Mouse (Mus musculus) CD4-positive, CD25-positive, alpha-beta regulatory T cell, adult 4 months (primary cell): ENCODE measurements around the gene Rpl36-ps4. TPM values are rescaled to one million over a fixed set of nuclear protein-coding genes. Genes with fewer than 3 reads are reported as not detected.
"Not testable (repeated sequence)": the region's sequence is repeated elsewhere in the genome, so short reads cannot be mapped to it uniquely, and the experiment has no call there.

ENCODE experiments used
- ATAC-seq: one replicate; pipeline ENCODE4 v1.8.0; 2017
- polyA plus RNA-seq, 2 experiments: library from polyadenylated mRNA; unstranded; fragments of 100-300 nt; shearing (Covaris generic); gene quantifications; one replicate each; pipeline ENCODE4 v1.2.1; 2017

Rpl36-ps4 gene
- polyA plus RNA-seq, 2 experiments from 2014 or later: not detected

DNA sequence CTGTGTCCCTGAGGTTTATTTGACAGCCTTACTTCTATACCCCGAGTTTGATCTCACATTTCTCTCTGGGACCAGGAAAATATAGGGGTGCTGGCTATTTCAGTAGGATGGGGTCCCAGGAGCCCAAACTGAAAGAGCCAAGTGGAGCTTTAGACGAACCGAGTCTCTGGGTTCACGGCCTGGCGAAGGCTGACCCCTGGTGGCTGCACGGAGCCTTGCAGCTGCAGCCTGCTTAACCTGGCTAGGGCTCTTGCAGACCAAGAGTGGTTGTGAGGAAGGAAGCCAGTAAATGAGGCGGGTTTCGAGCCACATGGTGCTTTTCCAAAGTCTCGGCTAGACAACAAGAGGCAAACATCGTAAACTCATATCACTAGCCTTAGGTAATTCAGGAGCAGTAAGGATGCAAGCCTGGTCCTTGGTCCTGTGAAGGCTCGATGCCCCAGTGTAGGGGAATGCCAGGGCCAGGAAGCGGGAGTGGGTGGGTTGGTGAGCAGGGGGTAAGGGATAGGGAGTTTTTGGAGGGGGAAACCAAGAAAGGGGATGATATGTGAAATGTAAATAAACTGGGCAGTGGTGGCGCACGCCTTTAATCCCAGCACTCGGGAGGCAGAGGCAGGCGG lies 28.3 kb downstream of the Rpl36-ps4 start:
- peak; percentile 97 for ATAC-seq

DNA sequence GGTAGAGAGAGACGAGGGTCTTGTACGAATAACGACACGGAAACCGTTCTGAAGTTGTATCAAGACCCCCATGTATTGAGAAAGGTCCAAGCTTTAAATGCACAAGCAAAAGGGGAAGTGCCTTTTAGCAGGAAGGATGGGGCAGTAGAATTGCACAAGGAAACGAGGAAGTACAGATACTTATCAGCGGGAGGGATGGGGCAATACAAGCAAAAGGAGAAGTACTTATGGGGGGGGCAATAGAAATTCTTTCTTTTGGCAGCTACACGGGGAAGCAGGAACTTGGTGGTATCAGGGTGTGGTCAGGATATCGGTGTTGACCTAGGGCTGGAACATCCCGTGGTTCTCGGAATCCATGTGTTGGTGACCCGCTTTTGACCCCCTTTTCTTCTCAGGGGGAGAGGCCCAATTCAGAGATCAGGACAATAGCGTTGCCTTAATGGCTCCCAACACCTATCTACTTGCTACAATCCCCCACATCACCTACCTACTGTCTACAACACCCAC lies 33.9 kb downstream of the Rpl36-ps4 start:
- not testable (repeated sequence) for ATAC-seq

- ATAC-seq: no peak
These were observed 36.5 kb downstream of the Rpl36-ps4 start for GRCm38 (mm10) chr17:87957096-87957840.

DNA sequence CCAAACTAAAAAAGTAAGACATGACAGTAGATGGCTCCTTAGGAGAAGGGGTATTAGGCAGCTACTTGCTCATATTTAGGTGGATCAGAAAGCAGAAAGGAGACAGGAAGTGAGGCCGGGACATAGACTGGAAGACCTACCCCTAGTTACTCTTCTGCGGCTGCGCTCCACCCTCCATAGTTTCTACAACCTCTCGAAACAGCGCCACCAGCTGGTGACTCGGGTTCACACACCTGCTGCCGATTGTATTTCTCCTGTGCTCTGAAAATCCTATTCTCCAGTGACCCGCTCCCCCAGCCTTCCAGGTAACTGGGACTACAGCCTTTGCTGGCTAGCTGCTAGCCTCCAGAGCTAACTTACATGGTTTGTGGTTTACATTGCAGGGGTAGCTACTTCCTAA lies 37.5 kb downstream of the Rpl36-ps4 start:
- no peak for ATAC-seq

DNA sequence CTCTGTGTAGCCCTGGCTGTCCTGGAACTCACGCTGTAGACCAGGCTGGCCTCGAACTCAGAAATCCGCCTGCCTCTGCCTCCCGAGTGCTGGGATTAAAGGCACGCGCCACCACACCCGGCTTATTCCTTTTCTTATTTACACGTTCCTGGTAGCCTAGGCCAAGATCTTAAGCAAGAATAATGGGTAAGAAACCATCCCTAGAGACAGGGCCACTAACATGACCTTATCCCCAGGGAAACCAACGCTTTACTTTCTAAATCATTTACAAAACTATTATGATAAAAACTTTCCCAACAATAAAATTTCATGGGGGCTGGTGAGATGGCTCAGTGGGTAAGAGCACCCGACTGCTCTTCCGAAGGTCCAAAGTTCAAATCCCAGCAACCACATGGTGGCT lies 38.6 kb downstream of the Rpl36-ps4 start:
- ATAC-seq: not testable (repeated sequence)

DNA sequence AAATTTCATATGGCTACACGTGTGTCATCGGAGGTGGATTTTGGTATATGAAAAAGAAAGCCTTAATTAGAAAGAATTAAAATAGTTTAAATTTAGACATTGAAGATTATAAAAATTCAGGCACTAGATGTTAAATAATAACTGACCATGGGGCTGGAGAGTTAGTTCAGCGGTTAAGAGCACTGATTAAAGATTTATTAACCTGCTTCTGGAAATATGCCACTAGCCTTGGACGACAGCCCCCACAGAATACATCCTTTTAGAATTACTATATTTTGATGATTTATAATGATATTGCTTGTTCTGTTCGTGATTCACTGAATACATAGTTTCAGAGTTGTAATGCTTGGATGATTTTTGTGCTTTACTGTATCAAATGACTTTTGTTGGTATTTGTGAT lies 39.2 kb downstream of the Rpl36-ps4 start:
- ATAC-seq: not testable (repeated sequence)

DNA sequence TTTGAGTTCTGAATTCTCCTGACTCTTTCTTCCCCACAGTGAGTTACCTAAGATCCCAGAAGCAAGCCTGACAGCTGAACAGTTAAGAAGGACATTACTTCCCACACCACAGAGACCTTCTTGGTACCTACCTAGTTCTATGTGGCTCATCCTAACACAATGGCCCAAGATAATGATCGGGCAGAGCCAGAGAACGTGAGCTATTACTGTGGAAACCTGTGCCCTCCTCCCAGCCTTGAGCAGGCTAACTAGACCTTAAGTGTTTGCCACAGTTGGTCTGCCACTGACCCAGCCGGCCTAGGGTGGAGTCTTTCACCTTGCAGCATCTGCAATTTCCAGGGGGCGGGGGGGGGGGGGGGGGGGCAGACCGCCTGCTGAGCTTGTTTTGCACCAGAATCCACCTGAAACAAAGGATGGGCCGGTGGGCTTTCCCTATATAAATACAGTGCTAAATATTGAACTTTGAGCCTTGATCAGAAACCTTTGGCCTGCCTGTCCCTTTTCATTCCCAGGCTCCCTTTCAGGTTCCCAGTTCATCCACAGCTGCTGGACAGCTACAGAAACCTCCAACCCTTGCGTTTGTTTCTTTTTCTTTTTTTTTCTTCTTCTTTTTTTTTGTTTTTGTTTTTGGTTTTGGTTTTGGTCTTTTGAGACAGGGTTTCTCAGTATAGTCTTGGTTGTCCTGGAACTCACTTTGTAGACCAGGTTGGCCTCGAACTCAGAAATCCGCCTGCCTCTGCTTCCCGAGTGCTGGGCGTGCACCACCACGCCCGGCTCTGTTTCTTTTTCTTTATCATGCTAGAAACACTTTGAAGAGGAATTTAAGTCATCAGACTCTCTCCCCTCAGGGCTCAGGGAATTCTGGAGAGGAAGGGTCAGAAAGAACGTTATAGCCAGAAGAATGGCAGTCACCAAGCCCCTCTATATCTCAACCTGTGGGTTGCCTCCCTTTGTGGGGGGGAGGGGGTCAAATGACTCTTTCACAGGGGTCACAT lies 42.6 kb downstream of the Rpl36-ps4 start:
- ATAC-seq: no peak

DNA sequence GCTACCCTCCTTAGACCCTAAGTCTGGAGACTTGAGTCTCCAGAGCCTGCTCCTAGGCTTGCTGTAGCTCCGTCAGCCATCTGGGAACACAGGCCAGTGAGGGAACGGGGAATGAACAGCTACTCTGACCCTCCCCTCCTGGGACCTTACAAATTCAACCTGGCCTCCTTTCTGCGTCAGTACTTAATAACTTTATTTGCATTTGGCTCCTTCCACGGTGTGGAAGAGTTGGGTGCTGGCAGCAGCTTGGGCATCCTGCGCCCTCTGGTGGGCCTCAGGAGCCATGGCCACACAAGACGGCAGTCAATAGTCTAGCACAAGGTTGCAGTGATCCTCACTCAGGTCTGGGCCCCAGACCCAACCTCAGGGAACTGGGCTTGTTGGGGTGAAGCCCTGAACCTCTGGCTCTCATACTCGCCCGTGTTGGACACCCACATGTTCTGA lies 47.7 kb downstream of the Rpl36-ps4 start:
- ATAC-seq: peak; percentile 79

Other genes starting within 250 kb of the Rpl36-ps4 start
- gene Msh2, start 248.6 kb upstream of the Rpl36-ps4 start, polyA plus RNA-seq: 10 to 100 TPM; 51.3 to 60.5 TPM
- gene Kcnk12, start 123.0 kb upstream of the Rpl36-ps4 start, polyA plus RNA-seq: not detected
- gene Msh6, start 54.1 kb downstream of the Rpl36-ps4 start, polyA plus RNA-seq: 10 to 100 TPM; 12.8 to 15.1 TPM
- gene Fbxo11, start 144.3 kb downstream of the Rpl36-ps4 start, polyA plus RNA-seq: 10 to 100 TPM; 19.2 to 31.1 TPM